Mouse (Mus musculus): ENCODE data around the gene Nfia.

The Nfia gene

GRCm38 (mm10) chr4:97772641-97773040 is at the start of gene Nfia:
Gene Nfia (plus strand): TSS chr4:97772734.
- no peak for ATAC-seq (ENCODE audit: low TSS enrichment)

GRCm38 (mm10) chr4:97723374-97723773 is 49.2 kb upstream of the Nfia start:
- no peak for ATAC-seq (ENCODE audit: low TSS enrichment)

GRCm38 (mm10) chr4:97728520-97728919 is 44.0 kb upstream of the Nfia start:
- no peak for ATAC-seq (ENCODE audit: low TSS enrichment)

DNA sequence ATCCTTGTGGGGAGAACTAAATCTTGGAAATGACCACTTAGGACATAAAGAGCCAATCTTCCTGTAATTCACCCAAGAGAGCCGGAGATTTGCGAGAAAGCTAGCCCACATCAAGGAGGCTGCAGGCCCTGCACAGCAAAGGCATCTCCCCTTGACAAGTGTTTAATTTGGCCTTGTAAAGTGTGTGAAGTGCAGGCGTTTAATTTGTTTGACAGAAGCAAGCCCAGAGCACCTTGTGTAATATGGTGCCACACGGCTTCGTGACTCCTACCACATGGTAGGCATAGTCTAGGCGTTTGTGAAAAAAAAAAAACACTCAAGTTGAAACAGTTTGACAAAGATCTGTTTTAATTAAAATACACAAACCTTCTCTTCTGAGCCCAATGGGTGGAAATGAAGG is 42.5 kb upstream of the Nfia start:
- ATAC-seq (ENCODE audit: low TSS enrichment): peak; percentile 41

GRCm38 (mm10) chr4:97730416-97730815 is 42.1 kb upstream of the Nfia start:
- peak; percentile 27; the same call in 1 of the 2 replicates for ATAC-seq (ENCODE audit: low TSS enrichment)

DNA sequence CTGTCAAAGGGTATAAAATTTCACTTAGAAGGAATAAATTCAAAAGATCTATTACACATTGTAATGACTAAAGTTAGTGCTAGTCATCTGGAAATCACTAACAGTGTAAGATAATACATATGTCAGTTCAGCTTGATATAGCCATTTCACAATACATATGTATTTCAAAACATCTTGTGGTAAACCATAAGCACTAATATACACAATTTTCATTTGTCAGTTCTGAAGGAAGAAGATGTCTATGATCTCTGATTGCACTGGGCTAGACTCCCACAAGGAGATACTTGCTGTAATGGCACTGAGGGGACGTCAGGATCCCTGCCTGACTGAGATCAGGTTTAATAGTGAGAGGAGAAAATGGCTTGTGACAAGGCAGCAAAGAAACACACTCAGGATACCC is 39.1 kb upstream of the Nfia start:
- ATAC-seq (ENCODE audit: low TSS enrichment): no peak

GRCm38 (mm10) chr4:97743932-97744331 is 28.6 kb upstream of the Nfia start:
- ATAC-seq (ENCODE audit: low TSS enrichment): no peak

GRCm38 (mm10) chr4:97745296-97746105 is 27.0 kb upstream of the Nfia start:
- ATAC-seq (ENCODE audit: low TSS enrichment): peak; percentile 95

DNA sequence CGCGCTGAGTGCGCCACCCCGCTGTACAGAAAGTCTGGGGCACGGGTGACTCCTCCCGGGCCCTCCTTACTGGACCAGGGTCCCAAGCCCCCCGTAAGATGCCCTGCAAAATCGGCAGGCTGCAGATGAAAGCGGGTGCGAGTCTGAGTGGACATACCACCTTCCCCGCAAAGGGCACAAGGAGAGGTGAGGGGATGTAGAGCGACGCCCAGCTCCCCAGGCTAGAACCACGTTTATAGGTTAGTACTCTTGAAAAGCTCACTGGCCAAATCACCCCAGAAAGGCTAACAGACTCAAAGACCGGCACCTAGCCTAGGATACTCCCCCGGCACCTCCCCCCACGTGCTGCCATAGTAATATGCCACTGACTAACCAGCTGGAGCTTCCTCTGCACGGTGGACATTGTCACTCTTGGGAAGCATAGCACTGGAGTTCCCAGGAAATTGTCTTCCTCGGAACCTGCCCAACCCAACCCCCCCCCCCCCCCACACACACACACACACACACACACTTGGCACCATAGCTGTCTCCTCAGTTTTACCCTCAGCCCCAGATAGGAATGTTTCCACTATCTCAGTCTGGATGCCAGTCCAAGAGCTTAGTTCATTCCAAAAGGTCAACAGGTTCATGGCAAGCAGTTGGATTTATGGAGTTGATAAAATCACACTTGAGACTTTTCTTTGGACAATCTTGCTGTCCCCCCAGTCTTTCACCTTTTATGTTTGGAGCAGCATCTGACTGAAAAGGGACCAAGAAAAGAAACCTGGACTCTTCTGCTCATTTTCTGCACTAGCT is 26.2 kb upstream of the Nfia start:
- no peak; the same call in 1 of the 2 replicates for ATAC-seq (ENCODE audit: low TSS enrichment)

DNA sequence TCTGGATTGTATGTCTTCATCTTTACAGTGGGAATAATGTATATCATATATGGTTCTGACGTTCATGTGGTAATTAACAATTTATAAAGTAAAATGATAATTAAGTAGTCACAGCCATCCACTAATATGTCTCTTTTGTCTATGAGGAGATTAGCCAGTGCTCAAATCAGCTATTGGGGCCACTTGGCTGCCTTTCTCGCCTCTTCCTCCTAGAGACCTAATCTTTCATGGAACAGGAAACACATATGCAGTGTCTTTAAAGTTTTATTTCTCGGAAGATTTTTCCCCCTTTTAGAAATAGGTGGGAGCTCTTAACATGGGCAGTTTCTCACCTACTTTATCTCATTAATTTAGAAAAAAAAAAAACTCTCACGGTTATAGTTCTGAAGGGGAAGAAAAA is 22.1 kb upstream of the Nfia start:
- no peak for ATAC-seq (ENCODE audit: low TSS enrichment)

- peak; percentile 94 for ATAC-seq (ENCODE audit: low TSS enrichment)
These were observed 21.5 kb upstream of the Nfia start for GRCm38 (mm10) chr4:97751030-97751482.

- peak; percentile 54 for ATAC-seq (ENCODE audit: low TSS enrichment)
These were observed 20.9 kb upstream of the Nfia start for GRCm38 (mm10) chr4:97751483-97752251.

DNA sequence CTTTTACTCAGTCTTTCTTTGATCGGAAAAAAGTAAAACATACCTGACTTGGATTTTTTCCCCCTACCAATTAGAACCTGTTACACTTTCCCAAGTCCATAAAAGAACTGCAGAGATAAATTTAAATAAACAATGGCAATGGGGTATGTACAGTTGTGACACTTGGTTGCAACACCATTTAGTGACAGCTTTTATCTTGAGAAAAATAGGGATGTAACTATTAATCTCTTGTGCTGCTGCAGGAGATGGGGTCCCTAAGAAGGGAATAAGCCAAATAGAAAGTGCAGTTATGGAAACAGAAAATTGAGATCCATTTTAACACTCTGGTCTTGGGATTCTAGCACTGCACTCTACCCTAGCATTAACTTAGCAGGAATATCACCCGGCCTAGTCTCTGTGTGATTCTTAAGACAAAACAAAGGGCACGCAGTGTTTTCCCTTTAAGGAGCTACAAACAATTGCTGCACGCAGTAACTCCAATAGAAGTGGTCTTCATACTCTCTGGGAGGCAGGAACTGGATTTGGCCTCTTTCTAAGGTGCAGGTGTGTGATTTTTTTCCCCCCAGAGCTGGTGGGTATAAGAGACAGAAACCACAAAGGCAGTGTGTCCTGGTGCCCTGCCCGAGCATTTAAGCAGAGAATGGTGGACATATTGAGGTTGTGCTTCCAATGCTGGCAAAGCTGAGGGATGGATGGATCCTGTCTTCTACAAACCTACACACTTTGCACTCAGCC is 20.1 kb upstream of the Nfia start:
- no peak for ATAC-seq (ENCODE audit: low TSS enrichment)

GRCm38 (mm10) chr4:97753521-97753920 is 19.0 kb upstream of the Nfia start:
- no peak for ATAC-seq (ENCODE audit: low TSS enrichment)

DNA sequence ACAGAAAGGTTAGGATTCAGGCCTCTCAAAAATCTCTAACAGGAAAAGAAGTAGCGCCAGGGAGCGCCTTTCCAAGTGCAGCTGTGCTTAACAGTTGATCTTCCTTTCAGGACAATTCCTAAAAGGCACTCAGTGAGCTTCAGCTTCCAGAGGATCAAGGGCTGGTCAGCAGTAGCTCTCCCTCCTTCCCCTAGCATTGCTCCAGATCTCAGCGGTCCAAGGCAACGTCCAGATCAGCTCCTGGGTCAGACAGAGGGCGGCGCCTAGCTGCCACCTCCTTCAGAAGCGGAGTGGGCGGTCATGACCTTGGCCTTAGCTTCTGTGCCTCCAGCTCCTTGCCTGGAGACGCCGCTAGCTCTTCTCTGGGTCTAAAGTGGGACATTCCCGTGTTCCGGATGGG is 18.3 kb upstream of the Nfia start:
- ATAC-seq (ENCODE audit: low TSS enrichment): no peak

- peak; percentile 68 for ATAC-seq (ENCODE audit: low TSS enrichment)
These were observed 15.1 kb upstream of the Nfia start for GRCm38 (mm10) chr4:97757207-97757977.

GRCm38 (mm10) chr4:97757978-97758461 is 14.5 kb upstream of the Nfia start:
- ATAC-seq (ENCODE audit: low TSS enrichment): peak; percentile 76

DNA sequence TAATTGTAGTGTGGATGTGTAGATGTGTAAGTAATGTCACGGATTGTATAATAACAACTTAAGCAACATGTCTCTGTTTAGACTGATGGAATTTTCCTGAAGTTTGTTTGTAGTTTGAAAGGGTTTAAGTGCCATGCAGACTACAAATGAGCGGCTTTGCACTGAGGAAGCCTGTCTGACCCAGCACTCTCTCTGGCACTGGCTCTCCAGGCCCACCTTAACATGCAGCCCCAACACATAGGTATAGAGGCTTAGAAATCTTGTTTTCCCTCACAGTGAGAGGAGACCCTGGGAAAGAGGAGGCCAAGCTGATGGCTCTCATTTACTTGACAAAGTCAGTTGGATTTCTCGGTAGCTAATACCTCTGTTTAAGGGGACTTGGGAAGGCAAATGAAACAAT is 13.9 kb upstream of the Nfia start:
- no peak for ATAC-seq (ENCODE audit: low TSS enrichment)

DNA sequence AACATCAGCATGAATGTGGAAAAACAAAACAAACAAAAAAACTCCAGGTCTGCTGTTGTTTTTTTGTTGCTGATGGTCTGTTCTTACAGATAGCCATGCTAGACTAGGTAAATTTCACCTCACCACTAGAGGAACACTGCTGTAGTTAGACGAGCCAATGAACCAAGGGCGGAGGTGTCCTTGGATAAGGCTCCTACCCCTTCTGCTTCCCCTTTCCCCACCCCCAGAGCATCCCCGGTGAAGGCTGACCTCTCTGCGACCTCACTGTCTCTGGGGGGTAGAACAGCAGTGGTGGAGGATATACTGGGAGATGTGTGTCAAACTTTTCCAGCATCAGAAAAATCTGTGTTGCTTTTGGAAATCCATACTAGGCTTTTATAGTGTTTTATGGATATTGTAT is 7.9 kb upstream of the Nfia start:
- no peak for ATAC-seq (ENCODE audit: low TSS enrichment)

DNA sequence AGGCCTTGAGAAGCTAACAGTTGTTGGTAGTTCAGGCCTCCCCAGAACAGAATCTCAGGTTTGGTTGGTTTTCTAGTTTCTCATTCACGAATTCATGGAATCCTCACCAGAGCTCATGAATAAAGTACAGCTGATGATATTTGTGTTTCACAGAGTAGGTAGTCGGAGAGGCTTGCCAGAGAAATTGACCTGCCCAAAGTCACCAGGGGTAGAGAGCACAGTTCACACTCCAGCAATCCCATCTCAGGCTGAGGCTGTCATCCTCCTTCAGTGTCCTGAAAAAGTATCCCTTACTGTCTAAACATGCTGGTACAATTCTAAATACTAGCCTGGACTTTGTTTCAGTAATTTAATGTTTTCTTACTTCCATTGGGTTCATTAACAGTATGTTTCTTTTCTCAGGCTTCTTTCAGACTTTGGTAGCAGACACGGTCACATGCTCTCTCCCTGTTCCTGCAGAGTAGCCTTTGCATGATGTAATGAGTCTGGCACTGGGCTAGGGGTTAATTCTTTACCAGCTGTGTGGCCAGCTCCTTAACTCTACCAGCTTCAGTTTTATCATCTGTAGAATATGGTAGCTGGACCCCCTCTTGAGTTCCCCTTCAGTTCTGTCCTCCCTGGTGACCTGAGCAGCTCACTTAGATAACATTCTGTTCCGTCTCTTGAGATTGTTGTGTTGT is 7.1 kb upstream of the Nfia start:
- no peak for ATAC-seq (ENCODE audit: low TSS enrichment)
